Mouse (Mus musculus): Measurements from ENCODE around the gene Cyp2a12. TPM values are rescaled to one million over a fixed set of nuclear protein-coding genes. Genes with fewer than 3 reads are reported as not detected.

Cyp2a12 gene
- 0.63 TPM for polyA plus RNA-seq (2014; fragmentation: Illumina TruSeq; extraction: RNeasy Lipid Tissue Mini Kit (QIAGEN cat#74804); ENCODE audit: low read depth, low replicate concordance)

GRCm38 (mm10) chr7:27028789-27029188 lies at the start of gene Cyp2a12:
TSS of gene Cyp2a12 (plus strand) at chr7:27029081.

Other genes with a start within 250 kb of the Cyp2a12 start
- not detected for gene Cyp2g1, start 220.2 kb upstream of the Cyp2a12 start, polyA plus RNA-seq (2014; fragmentation: Illumina TruSeq; extraction: RNeasy Lipid Tissue Mini Kit (QIAGEN cat#74804); ENCODE audit: low read depth, low replicate concordance)
- gene Cyp2a5, start 193.8 kb upstream of the Cyp2a12 start, polyA plus RNA-seq (2014; fragmentation: Illumina TruSeq; extraction: RNeasy Lipid Tissue Mini Kit (QIAGEN cat#74804); ENCODE audit: low read depth, low replicate concordance): 0.29 TPM
- gene Cyp2a22, start 89.7 kb upstream of the Cyp2a12 start, polyA plus RNA-seq (2014; fragmentation: Illumina TruSeq; extraction: RNeasy Lipid Tissue Mini Kit (QIAGEN cat#74804); ENCODE audit: low read depth, low replicate concordance): not detected
- 1.7 TPM for gene Cyp2f2, start 90.8 kb downstream of the Cyp2a12 start, polyA plus RNA-seq (2014; fragmentation: Illumina TruSeq; extraction: RNeasy Lipid Tissue Mini Kit (QIAGEN cat#74804); ENCODE audit: low read depth, low replicate concordance)
- gene Cyp2t4, start 124.6 kb downstream of the Cyp2a12 start, polyA plus RNA-seq (2014; fragmentation: Illumina TruSeq; extraction: RNeasy Lipid Tissue Mini Kit (QIAGEN cat#74804); ENCODE audit: low read depth, low replicate concordance): not detected
- gene Egln2, start 137.7 kb downstream of the Cyp2a12 start, polyA plus RNA-seq (2014; fragmentation: Illumina TruSeq; extraction: RNeasy Lipid Tissue Mini Kit (QIAGEN cat#74804); ENCODE audit: low read depth, low replicate concordance): 44.6 TPM
- gene Rab4b, start 149.8 kb downstream of the Cyp2a12 start, polyA plus RNA-seq (2014; fragmentation: Illumina TruSeq; extraction: RNeasy Lipid Tissue Mini Kit (QIAGEN cat#74804); ENCODE audit: low read depth, low replicate concordance): 17.7 TPM
- not detected for gene Gm21983, start 152.0 kb downstream of the Cyp2a12 start, polyA plus RNA-seq (2014; fragmentation: Illumina TruSeq; extraction: RNeasy Lipid Tissue Mini Kit (QIAGEN cat#74804); ENCODE audit: low read depth, low replicate concordance)
- gene Mia, start 152.1 kb downstream of the Cyp2a12 start, polyA plus RNA-seq (2014; fragmentation: Illumina TruSeq; extraction: RNeasy Lipid Tissue Mini Kit (QIAGEN cat#74804); ENCODE audit: low read depth, low replicate concordance): not detected
- 9.3 TPM for gene BC024978, start 166.7 kb downstream of the Cyp2a12 start, polyA plus RNA-seq (2014; fragmentation: Illumina TruSeq; extraction: RNeasy Lipid Tissue Mini Kit (QIAGEN cat#74804); ENCODE audit: low read depth, low replicate concordance)
- gene Snrpa, start 167.2 kb downstream of the Cyp2a12 start, polyA plus RNA-seq (2014; fragmentation: Illumina TruSeq; extraction: RNeasy Lipid Tissue Mini Kit (QIAGEN cat#74804); ENCODE audit: low read depth, low replicate concordance): 36.3 TPM
- 4.3 TPM for gene Itpkc, start 199.6 kb downstream of the Cyp2a12 start, polyA plus RNA-seq (2014; fragmentation: Illumina TruSeq; extraction: RNeasy Lipid Tissue Mini Kit (QIAGEN cat#74804); ENCODE audit: low read depth, low replicate concordance)
- gene Coq8b, start 203.9 kb downstream of the Cyp2a12 start, polyA plus RNA-seq (2014; fragmentation: Illumina TruSeq; extraction: RNeasy Lipid Tissue Mini Kit (QIAGEN cat#74804); ENCODE audit: low read depth, low replicate concordance): 8.5 TPM
- gene Numbl, start 229.4 kb downstream of the Cyp2a12 start, polyA plus RNA-seq (2014; fragmentation: Illumina TruSeq; extraction: RNeasy Lipid Tissue Mini Kit (QIAGEN cat#74804); ENCODE audit: low read depth, low replicate concordance): 5.8 TPM